Mouse (Mus musculus): Measurements from ENCODE around the gene Ankub1.

GRCm38 (mm10) chr3:57658608-57659007, 34.0 kb downstream of the Ankub1 start:
- TF ChIP-seq CTCF (IDR thresholded peaks at IDR 0.05; ENCODE audit: low read depth) (no peak), EP300 (optimal IDR thresholded peaks at IDR 0.05) (no peak)
